Mouse (Mus musculus) CD8-positive naive resting alpha-beta T cell, adult 57 days (primary cell): ENCODE measurements around the gene Tex47. TPM values are rescaled to one million over a fixed set of nuclear protein-coding genes. Genes with fewer than 3 reads are reported as not detected.

Experiments used
- total RNA-seq: library from RNA; stranded (reverse); gene quantifications from one replicate; pipeline ENCODE4 v1.2.4, GENCODE M21; 2023

Tex47 gene
- not detected for total RNA-seq

GRCm38 (mm10) chr5:7303819-7304218 lies at the start of gene Tex47:
TSS of gene Tex47 (plus strand) at chr5:7304119.

GRCm38 (mm10) chr5:7344145-7345010 lies 40.5 kb downstream of the Tex47 start, which contains the start of gene Zfp804b:
TSS of gene Zfp804b (minus strand) at chr5:7344756.

Other genes with a start within 250 kb of the Tex47 start
- not detected for gene Zfp804b, start 40.6 kb downstream of the Tex47 start, total RNA-seq